Mouse (Mus musculus) urinary bladder, postnatal 10 days (tissue): ENCODE data around the gene Msh5.
"Not testable (repeated sequence)": the region's sequence is repeated elsewhere in the genome, so short reads cannot be mapped to it uniquely, and the experiment has no call there.

Experiments used
- DNase-seq: peaks from one replicate; pipeline ENCODE4 v3.0.0; 2022; ENCODE audit warnings: low spot score

The Msh5 gene

GRCm38 (mm10) chr17:35048932-35049440 lies 2.4 kb upstream of the Msh5 start:
- no peak for DNase-seq

DNA sequence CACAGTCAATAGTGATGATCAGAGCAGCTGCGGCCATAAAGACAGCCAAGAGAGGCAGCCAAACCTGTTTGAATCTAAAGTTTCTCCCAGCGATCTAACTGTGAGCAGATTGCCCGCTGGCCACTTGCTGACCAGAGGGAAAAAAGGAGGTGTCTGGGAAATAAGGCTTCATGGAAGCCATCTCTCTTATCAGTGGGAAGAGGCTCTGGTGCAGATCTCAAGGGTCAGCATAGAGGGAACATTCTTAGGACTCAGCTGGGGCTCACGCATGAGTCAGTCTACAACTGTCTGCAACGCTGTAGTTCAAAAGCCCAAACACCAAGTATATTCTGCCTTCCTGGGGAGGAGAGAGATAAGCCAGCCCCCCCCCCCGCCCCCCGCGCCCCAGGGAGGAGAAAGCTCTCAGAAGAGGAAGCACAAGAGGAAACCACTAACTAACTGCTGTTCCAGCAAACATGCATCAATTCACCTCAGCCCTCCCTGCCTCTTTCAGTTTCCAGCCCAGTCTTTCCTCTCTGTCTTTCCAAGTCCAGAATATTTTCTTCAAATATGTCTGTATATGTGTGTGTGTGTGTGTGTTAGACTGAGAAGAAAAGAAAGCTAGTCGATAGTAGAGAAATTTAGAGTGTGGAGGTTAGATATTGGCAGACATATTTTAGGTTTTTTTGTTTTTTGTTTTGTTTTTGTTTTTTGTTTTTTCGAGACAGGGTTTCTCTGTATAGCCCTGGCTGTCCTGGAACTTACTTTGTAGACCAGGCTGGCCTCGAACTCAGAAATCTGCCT lies 1.8 kb upstream of the Msh5 start:
- DNase-seq, result no peak

DNA sequence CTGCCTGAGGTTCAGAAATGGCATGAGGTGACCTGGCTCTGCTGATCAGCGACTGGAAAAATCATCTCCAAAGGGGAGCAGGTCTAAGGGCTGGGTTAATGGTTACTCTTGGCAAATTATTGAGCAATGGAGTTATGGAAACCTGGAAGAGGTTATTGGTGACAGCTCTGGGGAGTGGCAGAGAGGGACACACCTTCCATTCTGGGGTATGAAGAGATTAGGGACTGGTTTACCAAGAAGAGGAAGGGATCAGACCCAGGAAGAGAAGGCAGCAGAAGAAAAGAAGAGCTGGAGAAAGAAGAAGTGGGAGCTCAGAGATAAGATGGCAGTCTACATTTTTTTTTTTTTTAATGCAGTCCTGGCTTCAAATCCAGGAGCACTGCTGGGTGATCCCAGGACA lies 1.1 kb upstream of the Msh5 start:
- DNase-seq, result no peak

DNA sequence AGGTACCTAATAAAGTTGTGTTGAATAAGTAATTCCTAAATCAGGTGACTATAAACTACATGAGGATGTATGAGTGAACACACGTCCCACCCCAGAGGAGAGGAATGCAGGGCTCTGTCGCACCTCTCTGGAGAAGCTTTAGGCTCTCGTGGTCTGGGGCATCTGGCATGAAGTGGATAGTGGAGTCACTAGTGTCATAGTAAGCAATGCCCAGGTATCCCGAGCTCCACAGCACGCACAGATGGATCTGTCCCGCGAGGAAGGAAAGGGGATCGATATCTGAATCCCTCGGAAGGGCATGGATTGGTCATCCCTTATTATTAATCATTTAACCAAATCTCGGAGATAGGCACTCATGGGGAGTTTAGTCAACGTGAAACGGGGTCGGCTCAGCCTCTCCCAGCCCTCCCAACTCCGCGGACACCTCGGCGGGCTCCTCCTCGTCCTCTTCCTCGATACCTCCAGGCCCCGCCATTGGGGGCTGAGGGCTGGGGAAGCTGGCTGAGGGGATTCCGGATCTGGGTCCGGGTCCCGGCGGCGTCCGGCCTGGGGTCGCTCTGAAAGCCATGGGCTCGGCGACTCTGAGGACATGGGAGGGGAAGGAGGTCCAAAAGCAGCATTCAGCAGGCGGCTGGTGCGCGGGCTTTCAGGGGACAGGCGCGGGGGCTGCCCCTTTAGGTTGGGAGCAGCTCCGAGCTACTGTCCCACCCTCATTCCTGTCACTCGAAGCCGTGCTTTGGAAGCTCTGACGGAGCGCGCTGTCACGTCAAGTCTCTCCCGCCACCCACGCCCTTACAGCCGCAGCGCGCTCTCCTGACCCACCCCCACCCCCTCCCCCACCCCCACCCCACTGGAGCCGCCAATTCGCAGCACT lies 501 bp downstream of the Msh5 start:
- DNase-seq, result no peak

GRCm38 (mm10) chr17:35044904-35045806 lies 1.4 kb downstream of the Msh5 start:
- DNase-seq, result no peak

GRCm38 (mm10) chr17:35043794-35044193 lies 2.8 kb downstream of the Msh5 start:
- DNase-seq, result no peak

- DNase-seq, result no peak
Observed at GRCm38 (mm10) chr17:35039121-35039873, 7.2 kb downstream of the Msh5 start.

DNA sequence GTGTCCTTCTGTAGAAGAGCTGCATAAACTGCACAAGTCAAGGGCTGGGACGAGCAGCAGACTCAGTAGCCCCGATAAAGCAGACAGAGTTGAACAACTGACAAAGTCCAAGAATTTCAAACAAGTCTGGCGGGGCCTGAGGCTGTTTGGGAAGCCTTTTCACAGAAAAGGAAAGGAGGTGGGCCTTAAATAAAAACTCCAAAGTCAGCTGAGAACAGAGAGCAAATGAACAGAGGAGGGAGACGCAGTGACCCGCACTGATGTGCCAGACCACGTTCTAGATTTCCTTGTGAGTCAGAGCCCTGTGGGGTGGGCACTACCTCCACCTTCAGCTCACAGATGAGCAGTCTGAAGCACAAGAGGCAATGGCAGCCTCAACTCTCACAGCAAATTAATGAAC lies 11.6 kb downstream of the Msh5 start:
- DNase-seq, result no peak

DNA sequence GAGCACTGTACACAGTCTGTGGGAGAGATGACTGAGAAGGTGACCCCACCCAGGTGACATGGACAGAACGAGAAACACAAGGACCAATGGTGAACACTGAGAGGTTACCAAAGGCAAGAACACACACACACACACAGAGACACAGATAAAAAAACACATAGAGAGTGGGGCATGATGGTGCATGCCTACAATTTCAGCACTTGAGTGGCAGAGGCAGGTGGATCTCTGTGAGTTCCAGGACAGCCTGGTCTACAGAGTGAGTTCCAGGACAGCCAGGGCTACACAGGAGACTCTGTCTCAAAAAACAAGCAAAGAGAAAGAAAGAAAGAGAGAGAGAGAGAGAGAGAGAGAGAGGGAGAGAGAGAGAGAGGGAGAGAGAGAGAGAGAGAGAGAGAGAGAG lies 12.8 kb downstream of the Msh5 start:
- DNase-seq, result not testable (repeated sequence)

- DNase-seq, result no peak
Observed at GRCm38 (mm10) chr17:35032323-35032870, 14.1 kb downstream of the Msh5 start.

DNA sequence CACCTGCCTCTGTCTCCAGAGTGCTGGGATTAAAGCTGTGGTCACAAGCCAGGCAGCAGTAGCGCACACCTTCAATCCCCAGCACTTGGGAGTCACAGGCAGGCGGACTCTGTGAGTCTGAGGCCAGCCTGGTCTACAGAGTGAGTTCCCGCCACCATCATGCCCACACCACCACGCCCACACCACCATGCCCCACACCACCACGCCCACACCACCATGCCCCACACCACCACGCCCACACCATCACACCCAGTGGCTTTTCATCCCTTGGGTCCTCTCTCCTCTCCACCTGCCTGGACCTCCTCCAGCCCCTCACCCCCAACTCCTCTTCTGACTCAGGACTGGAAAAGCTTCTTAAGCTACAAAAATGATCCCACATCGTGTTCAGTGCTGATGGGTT lies 14.7 kb downstream of the Msh5 start:
- DNase-seq, result no peak

GRCm38 (mm10) chr17:35031272-35031671 lies 15.3 kb downstream of the Msh5 start:
- no peak for DNase-seq

DNA sequence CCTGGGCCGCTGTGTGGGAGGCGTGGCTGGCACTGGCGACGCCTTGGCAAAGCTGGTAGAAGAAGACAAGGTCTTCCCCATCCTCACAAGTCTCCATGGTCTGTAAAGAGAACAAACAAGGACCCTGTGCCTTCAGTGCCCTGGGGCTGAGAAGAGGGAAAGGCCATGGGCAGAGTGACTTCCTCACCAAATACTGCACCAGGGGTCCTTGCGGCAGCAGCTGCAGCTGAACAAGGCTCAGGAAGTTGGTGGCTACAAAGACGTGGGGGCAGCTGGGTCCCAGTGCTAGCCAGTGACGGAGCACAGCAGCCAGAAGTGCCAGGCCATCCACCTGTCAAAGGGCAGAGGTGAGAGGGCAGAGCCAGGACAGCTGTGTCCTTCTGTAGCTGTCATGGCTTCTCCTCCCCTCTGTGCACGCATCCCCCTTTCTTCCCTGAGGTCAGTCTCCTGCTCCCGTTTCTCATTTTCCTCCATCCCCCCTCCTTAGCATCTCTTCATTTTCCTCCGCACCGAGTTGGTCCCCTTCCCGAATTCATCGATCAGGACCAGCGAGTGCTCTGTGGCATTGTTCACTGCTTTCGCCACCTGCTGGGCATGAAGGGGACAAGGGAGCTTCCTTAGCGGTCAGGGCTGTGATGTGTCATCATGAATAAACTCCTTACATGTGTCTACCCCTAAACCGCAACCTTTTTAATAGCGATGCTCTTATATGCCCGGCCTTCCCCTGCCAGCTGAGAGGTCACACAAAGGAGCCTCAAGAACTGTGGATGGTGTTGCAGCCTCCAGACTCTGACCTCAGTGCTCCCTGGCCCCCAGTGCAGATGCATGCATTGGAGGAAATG lies 16.6 kb downstream of the Msh5 start:
- no peak for DNase-seq

DNA sequence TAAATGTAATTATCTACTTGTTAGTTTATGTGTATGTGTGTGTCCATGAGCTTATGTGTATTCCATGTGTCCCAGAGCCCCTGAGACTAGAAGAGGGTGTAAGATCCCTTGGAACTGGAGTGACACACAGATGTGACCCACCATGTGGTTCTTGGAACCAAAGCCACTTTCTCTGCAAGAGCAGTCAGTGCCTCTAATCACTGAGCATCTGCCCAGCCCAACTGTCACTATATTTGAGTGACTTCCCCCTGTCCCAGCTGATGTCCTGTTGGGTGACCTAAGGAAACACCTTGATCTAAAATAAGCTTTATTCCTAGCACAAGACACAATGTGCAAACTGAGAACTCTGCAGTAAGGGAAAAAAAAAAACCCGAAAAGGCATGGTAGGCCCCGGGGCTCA lies 18.2 kb downstream of the Msh5 start:
- DNase-seq, result no peak

GRCm38 (mm10) chr17:35027277-35028068 lies 19.1 kb downstream of the Msh5 start, which contains the start of gene Sapcd1:
Gene Sapcd1, minus strand, starts transcription at chr17:35028016.
- no peak for DNase-seq

- no peak for DNase-seq
Observed at GRCm38 (mm10) chr17:35026206-35026605, 20.3 kb downstream of the Msh5 start.

DNA sequence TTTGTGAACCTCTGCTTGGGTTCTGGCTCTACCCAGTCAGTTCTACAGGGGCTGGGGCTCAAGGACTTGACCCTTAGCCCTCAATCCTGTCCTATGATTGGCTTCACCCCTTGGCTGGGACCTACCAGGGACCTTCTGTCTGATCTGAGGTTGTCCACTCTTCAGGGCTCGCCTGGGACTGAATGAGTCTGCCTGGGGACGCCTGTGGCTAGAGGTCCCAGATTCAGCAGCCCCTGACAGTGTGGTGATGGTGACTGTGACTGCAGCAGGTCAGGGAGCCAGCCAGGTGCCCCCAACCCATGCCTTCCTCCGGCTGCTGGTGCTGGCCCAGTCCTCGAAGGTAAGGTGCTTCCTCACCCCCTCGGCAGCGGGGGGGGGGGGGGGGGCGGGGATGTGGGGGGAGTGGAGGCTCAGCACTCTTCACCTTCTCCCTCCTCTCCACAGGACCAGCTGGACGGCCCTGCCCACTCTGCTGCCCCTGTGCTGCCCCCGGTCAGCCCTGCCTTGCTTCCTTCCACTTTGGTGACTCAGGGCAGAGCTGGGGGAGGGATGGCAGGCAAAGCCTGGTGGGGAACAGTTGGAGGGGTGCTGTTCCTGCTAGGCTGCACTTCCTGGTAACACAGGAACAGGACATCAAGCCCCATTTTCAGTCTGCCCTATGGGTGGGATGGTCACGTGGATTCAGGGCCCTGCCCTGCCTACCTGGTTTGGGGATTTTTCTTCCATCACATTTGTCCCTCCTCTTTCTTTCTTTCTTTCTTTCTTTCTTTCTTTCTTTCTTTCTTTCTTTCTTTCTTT lies 21.7 kb downstream of the Msh5 start:
- no peak for DNase-seq

DNA sequence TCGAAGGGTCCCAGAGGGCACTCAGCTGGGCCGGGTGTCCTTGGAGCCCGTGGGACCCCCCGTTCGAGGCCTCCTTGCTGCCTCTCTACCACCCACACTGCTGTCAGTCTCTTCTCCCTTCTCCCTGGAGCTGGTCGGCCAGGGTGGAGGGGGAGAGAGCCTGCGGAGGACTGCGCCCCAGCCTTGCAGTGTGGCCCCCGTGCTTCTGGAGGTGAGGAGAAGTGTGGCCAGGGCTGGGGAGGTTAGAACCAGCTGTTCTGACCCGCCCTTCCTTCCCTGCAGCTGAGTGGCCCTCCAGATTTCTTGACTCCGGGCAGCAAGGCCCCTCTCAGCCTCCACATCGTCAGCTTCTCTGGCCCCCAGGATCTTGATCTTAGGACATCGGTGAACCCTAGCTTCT lies 22.3 kb downstream of the Msh5 start:
- no peak for DNase-seq
